Mouse (Mus musculus) forebrain, embryonic 14.5 days (tissue): ENCODE data around the gene Rpap2. TPM values are rescaled to one million over a fixed set of nuclear protein-coding genes. Genes with fewer than 3 reads are reported as not detected.

Experiments used
- ATAC-seq: fragments of 200-750 bp; cut with Nextera tagmentation; 2 replicates; pipeline ENCODE4 v1.8.0; 2017; ENCODE audit warnings: mild to moderate bottlenecking, moderate library complexity
- DNase-seq: peaks from one replicate; pipeline ENCODE4 v3.0.0-alpha.2; 2015; ENCODE audit warnings: low spot score
- H3K27ac ChIP-seq: fragments of 300-500 bp; sonication (generic); 2 replicates; pipeline ENCODE4 v1.5.1; 2014; ENCODE audit warnings: low read depth, mild to moderate bottlenecking, control low read depth, low read length, moderate library complexity
- H3K27me3 ChIP-seq: fragments of 300-500 bp; sonication (generic); replicated peaks from 2 replicates; pipeline ENCODE4 v1.6.1; 2014; ENCODE audit warnings: low read length, control low read depth, mixed read lengths; ENCODE audit not compliant: control insufficient read depth, insufficient read depth
- H3K36me3 ChIP-seq: fragments of 300-500 bp; sonication (generic); 2 replicates; pipeline ENCODE4 v1.6.1; 2014; ENCODE audit warnings: low read length, control low read depth; ENCODE audit not compliant: control insufficient read depth, insufficient read depth
- H3K4me1 ChIP-seq: fragments of 300-500 bp; sonication (generic); 2 replicates; pipeline ENCODE4 v1.6.1; 2014; ENCODE audit warnings: antibody characterized with exemption, low read length, control low read depth; ENCODE audit not compliant: control insufficient read depth, insufficient read depth
- H3K4me2 ChIP-seq: fragments of 300-500 bp; sonication (generic); 2 replicates; pipeline ENCODE4 v1.6.1; 2014; ENCODE audit warnings: mild to moderate bottlenecking, control low read depth, low read length
- H3K4me3 ChIP-seq: fragments of 300-500 bp; sonication (generic); 2 replicates; pipeline ENCODE4 v1.5.1; 2014; ENCODE audit warnings: low read depth, low read length, control low read depth
- H3K9ac ChIP-seq: fragments of 300-500 bp; sonication (generic); 2 replicates; pipeline ENCODE4 v1.6.1; 2014; ENCODE audit warnings: mild to moderate bottlenecking, low read length, control low read depth, moderate library complexity
- H3K9me3 ChIP-seq: fragments of 300-500 bp; sonication (generic); replicated peaks from 2 replicates; pipeline ENCODE4 v1.6.1; 2016; ENCODE audit warnings: low read length, control low read depth, mixed read lengths; ENCODE audit not compliant: control insufficient read depth
- WGBS: fragments of 180-500 bp; shearing (Covaris S2); extraction: QIAGEN DNeasy Blood & Tissue Kit; methylation state at CpG from one replicate; pipeline ENCODE4 v1.1.7; 2014; 5-methylcytosine and 5-hydroxymethylcytosine counted together
- polyA plus RNA-seq: library from polyadenylated mRNA; unstranded; fragments of >200 nt; fragmentation: Nextera tagmentation; extraction: Ambion mirVana; gene quantifications from 2 replicates; pipeline ENCODE4 v1.2.1, GENCODE M21; 2014

The Rpap2 gene
- polyA plus RNA-seq, 1 experiment from 2014 or later = 23.5 TPM

DNA sequence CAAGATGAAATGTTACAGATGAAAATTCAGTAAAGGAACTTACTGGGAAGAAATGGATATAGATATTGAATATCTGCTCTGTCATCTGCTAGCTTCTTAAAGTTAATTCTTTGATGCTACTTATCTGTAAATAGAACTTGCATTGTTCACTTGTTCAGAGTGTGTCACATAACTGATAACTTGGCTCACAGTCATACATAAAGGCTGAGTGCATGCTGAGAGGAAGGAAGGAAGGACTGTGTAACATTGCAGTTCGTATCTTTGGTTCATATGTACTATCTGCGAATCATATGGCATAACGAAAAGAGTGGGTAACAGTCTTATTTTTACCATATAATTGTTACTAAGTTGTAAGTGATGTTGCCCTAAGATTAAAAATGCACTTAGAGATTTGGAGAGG lies 24.2 kb downstream of the Rpap2 start:
- no peaks in the 10 kb centered on the region for H3K9me3 ChIP-seq
- H3K4me1 ChIP-seq = no peaks in the 10 kb centered on the region
- no peak overlapping the region for H3K9ac ChIP-seq
- no peak overlapping the region for H3K4me2 ChIP-seq
- 95% methylated on average over 3 of the region's 3 CpGs for WGBS
- no peak for DNase-seq
- ATAC-seq = no peak
- no peaks in the 10 kb centered on the region for H3K27me3 ChIP-seq
- no peak overlapping the region for H3K4me3 ChIP-seq
- H3K27ac ChIP-seq = no peak overlapping the region
- peaks cover 31% of the 10 kb centered on the region for H3K36me3 ChIP-seq

DNA sequence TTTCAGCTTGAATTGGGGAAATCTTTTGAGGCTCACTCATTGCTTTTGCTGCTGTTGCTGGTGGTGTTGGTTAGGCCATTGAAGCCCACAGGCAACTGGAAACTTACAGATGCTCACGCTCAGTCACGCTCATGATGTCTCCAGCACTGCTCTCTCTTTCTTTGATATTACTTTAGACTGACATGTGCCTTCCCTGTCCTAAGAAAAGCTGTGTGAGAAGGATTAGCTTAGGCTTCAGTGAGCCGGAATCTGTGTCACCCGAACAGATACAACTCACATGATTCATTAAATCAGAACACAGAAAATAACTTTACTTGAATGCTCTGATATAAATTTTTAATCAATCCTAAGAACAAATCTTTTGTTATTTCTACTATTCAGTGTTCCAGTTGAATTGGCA lies 36.5 kb downstream of the Rpap2 start:
- H3K4me2 ChIP-seq = no peak overlapping the region
- no peak for ATAC-seq
- no peak overlapping the region for H3K9ac ChIP-seq
- 85% methylated on average over 4 of the region's 4 CpGs for whole genome bisulfite sequencing
- H3K4me1 ChIP-seq = no peaks in the 10 kb centered on the region
- H3K9me3 ChIP-seq = no peaks in the 10 kb centered on the region
- no peak overlapping the region for H3K27ac ChIP-seq
- no peak overlapping the region for H3K4me3 ChIP-seq
- DNase-seq = no peak
- no peaks in the 10 kb centered on the region for H3K27me3 ChIP-seq
- no peaks in the 10 kb centered on the region for H3K36me3 ChIP-seq

GRCm38 (mm10) chr5:107637106-107637505 lies 39.9 kb downstream of the Rpap2 start:
- H3K27me3 ChIP-seq = no peaks in the 10 kb centered on the region
- no peak for ATAC-seq
- H3K36me3 ChIP-seq = no peaks in the 10 kb centered on the region
- WGBS = 84% methylated on average over 1 of the region's 1 CpGs
- H3K4me1 ChIP-seq = no peaks in the 10 kb centered on the region
- no peaks in the 10 kb centered on the region for H3K9me3 ChIP-seq
- DNase-seq = no peak
- H3K4me3 ChIP-seq = no peak overlapping the region
- H3K9ac ChIP-seq = no peak overlapping the region
- H3K4me2 ChIP-seq = no peak overlapping the region
- no peak overlapping the region for H3K27ac ChIP-seq

DNA sequence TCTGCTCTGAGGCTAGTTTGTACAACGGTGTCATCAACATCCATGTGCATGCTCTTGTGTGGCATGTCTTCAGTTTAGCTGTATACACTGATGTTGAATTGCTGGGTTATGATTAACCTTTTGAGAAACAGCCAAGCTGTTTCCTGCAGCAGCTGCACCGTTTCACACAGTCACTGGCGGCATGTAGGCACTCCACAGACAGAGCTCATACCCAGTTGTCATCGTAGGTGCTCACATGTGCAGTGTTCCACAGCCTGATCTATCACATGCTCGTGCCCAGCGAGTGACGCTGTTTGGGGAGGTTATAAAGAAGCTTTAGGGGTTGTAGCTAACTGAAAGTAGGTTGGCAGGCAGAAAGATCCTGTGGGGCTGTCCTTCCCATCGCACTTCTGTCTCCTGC lies 41.2 kb downstream of the Rpap2 start:
- no peak for DNase-seq
- WGBS = 93% methylated on average over 8 of the region's 8 CpGs

DNA sequence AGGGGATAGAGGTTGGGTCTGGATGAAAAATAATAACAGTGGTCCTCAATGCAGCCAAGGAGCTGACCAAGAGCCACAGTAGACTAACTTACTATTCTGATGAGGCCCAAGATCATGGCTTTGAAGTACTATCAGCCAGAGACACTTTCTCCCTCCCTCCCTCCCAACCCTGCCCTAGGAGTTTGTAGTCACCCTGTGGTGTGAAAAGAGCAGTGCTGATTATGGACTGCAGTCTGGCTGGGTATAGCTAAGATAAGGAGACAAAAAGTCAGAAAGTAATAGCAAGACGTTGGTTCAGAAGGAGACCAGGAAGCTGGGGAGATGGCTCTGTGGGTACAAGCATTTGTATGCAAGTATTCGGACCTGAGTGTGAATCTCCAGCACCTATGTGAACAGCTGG lies 47.4 kb downstream of the Rpap2 start:
- ATAC-seq (no peak), DNase-seq (no peak)
- H3K27me3 ChIP-seq = no peaks in the 10 kb centered on the region
- no peak overlapping the region for H3K4me2 ChIP-seq
- H3K4me3 ChIP-seq = no peak overlapping the region
- H3K27ac ChIP-seq = no peak overlapping the region
- H3K9ac ChIP-seq = no peak overlapping the region
- no peaks in the 10 kb centered on the region for H3K36me3 ChIP-seq
- no peaks in the 10 kb centered on the region for H3K4me1 ChIP-seq
- WGBS = 96% methylated on average over 2 of the region's 2 CpGs
- H3K9me3 ChIP-seq = no peaks in the 10 kb centered on the region

More for the DNA sequence above, 41.2 kb downstream of the Rpap2 start:
- Histone ChIP-seq H3K9ac (no peak overlapping the region), H3K4me3 (no peak overlapping the region), H3K4me1 (no peaks in the 10 kb centered on the region), H3K27me3 (no peaks in the 10 kb centered on the region), H3K36me3 (no peaks in the 10 kb centered on the region), H3K4me2 (no peak overlapping the region), H3K27ac (no peak overlapping the region), H3K9me3 (no peaks in the 10 kb centered on the region)
- ATAC-seq = no peak

DNA sequence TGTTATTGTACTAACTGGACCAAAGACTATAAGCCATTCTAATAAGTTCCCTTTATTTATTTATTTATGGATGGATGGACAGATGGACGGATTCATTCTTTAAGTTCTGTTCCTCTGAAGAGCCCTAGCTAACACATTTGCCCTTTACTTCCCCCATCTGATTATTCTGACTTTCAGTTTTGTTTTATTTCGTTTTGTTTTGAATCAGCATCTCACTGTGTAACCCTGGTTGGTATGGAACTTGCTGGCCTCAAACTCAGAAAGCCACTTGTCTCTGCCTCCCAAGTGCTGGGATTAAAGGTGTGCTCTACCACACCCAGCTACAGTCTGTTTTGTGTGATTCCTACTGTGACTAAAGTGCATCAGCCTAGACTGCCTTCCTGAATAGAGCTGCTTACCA lies 48.8 kb downstream of the Rpap2 start:
- DNase-seq (no peak), ATAC-seq (no peak)
- H3K4me2 ChIP-seq = no peak overlapping the region
- H3K27ac ChIP-seq = no peak overlapping the region
- WGBS = 77% methylated on average over 2 of the region's 2 CpGs
- no peaks in the 10 kb centered on the region for H3K27me3 ChIP-seq
- no peaks in the 10 kb centered on the region for H3K4me1 ChIP-seq
- no peaks in the 10 kb centered on the region for H3K9me3 ChIP-seq
- H3K4me3 ChIP-seq = no peak overlapping the region
- no peak overlapping the region for H3K9ac ChIP-seq
- no peaks in the 10 kb centered on the region for H3K36me3 ChIP-seq

DNA sequence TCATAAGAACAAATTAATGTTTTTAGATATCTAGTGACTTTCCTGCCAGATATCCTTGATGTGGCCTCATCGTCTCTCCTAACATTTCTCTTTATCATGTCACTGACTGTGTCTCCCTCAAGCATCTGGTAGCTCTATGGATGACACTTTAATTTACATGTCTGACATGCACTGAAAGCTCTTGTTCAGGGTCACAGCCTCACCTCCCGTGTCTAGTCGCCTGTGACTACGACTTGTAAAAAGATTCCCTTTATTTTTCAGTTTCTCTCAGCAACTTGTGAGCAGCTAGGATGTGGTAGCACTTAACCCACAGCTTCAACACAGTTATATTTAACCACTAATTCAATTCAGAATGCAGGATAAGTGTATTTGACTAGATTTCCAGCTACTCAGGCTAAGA lies 50.4 kb downstream of the Rpap2 start:
- 91% methylated on average over 4 of the region's 4 CpGs for WGBS
- Histone ChIP-seq H3K27ac (no peak overlapping the region), H3K9ac (no peak overlapping the region), H3K4me1 (no peaks in the 10 kb centered on the region), H3K9me3 (no peaks in the 10 kb centered on the region), H3K36me3 (no peaks in the 10 kb centered on the region), H3K27me3 (no peaks in the 10 kb centered on the region), H3K4me2 (no peak overlapping the region), H3K4me3 (no peak overlapping the region)
- ATAC-seq (no peak), DNase-seq (no peak)

DNA sequence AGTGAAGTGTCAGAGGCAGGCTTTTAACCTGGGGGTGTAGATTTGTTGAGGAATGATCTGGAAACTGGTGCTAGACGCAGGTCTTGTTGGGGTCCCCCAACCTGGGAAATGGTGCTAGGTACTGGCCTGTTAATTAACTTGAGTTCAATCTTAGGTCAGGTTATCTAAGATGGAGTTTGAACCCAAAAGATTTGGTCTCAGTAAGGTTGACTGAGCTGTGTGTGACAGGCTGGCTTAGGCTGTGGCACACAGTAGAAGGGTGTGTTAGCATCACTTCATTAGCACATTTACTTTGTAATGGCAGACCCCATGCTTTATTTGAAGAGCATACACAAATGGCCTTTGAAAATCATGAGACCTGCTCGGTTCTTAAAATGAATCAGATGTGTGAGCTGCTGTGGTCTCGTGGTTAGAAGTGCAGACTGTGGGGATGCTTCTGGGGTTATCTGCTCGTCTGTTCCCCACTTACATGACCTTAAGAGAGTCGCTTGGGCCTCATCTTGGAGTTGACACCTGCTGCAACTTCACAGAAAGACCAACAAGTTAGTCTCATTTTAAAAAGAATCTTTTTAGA lies 51.5 kb downstream of the Rpap2 start:
- ATAC-seq (no peak), DNase-seq (no peak)
- WGBS = 84% methylated on average over 5 of the region's 5 CpGs
- no peaks in the 10 kb centered on the region for H3K4me1 ChIP-seq
- no peak overlapping the region for H3K9ac ChIP-seq
- no peak overlapping the region for H3K4me2 ChIP-seq
- no peak overlapping the region for H3K27ac ChIP-seq
- no peaks in the 10 kb centered on the region for H3K36me3 ChIP-seq
- no peaks in the 10 kb centered on the region for H3K27me3 ChIP-seq
- H3K4me3 ChIP-seq = no peak overlapping the region
- H3K9me3 ChIP-seq = no peaks in the 10 kb centered on the region

DNA sequence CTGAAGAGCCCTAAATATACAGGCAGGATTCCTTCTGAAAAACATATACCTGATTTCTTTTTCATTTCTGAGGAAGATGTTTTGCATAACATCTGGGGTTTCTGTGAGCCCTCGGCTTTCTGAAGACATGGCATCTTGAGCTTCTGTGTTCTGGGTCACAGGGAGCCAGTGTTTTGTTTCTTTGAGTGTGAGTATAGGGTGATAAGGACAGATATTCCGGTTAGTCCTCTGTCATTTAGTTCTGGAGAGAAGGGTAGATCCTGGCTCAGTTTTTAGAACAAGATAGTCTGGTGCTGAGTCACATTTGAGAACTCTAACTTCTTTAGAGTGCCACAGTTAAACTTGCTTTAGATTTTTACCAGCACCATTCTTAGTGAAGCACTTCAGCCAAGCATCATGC lies 52.5 kb downstream of the Rpap2 start:
- Histone ChIP-seq H3K27me3 (no peaks in the 10 kb centered on the region), H3K4me1 (no peaks in the 10 kb centered on the region), H3K27ac (no peak overlapping the region), H3K4me3 (no peak overlapping the region), H3K4me2 (no peak overlapping the region), H3K36me3 (no peaks in the 10 kb centered on the region), H3K9ac (no peak overlapping the region), H3K9me3 (no peaks in the 10 kb centered on the region)
- 92% methylated on average over 2 of the region's 2 CpGs for WGBS
- DNase-seq = no peak
- ATAC-seq = no peak
